Comparison of ENCODE assay signal across 8 mouse cellular contexts in the genomic region with DNA sequence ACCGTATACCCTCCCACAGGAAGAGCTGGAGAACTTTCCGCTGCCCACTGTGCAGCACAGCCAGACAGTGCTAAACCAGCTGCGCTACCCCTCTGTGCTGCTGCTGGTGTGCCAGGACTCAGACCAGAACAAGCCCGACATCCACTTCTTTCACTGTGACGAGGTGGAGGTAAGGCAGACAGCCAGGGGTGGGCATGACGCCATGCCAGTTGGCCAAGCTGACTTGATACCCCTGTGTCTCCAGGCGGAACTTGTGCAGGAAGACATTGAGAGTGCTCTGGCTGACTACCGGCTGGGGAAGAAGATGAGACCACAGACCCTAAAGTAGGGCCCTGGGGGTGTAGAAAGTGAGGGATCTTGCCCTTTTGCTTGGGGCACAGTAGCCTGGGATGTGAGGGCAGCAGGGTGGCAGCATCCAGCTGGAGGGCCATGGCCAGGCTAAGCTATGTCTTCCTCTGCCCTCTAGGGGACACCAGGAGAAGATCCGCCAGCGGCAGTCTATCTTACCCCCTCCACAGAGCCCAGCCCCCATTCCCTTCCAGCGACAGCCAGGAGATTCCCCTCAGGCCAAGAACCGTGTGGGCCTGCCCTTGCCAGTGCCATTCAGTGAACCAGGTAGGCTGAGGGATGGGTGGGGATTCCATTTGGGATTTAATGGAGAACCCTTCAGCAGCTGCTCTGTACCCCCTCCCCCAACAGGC. TPM values are rescaled to one million over a fixed set of nuclear protein-coding genes. Genes with fewer than 3 reads are reported as not detected.
DNase-seq lines count a peak whose midpoint lies in the region; ATAC-seq and TF ChIP-seq lines count a peak whose summit lies in the region.

No protein-coding gene starts in this region.

- 54% methylated on average over 12 of the region's 12 CpGs for WGBS in midbrain, embryonic 12.5 days
- 56% methylated on average over 12 of the region's 12 CpGs for WGBS in midbrain, embryonic 10.5 days
- 55% methylated on average over 12 of the region's 12 CpGs for WGBS in midbrain, embryonic 15.5 days

- H3K27ac ChIP-seq in midbrain, embryonic 12.5 days (replicated peaks) = no peak overlapping the region
- H3K27ac ChIP-seq in midbrain, embryonic 10.5 days (replicated peaks) = no peak overlapping the region
- no peak overlapping the region for H3K27ac ChIP-seq in cortical plate, adult 2 months (ENCODE audit: insufficient read depth, low read length)
- 0 out of 2 replicates have a peak overlapping the region, but pooled peaks have one; percentile 18 for H3K27ac ChIP-seq in midbrain, embryonic 15.5 days

- peak; percentile 36 for TF ChIP-seq CTCF in cortical plate, adult 2 months (IDR thresholded peaks at IDR 0.05; ENCODE audit: extremely low read depth, insufficient read depth, low read length)

- ATAC-seq in frontal cortex, adult (ENCODE audit: low TSS enrichment) = peak; percentile 62; the same call in 1 of the 2 replicates
- no peak for ATAC-seq in midbrain, embryonic 12.5 days (ENCODE audit: low FRiP score, low read depth)
- no peak for ATAC-seq in midbrain, embryonic 15.5 days (replicated peaks)
- ATAC-seq in activated CD4-positive, CD25-positive, alpha-beta regulatory T cell, adult 4 months = no peak

- H3K27me3 ChIP-seq in midbrain, embryonic 12.5 days = peaks cover 9% of the 10 kb centered on the region
- H3K27me3 ChIP-seq in midbrain, embryonic 10.5 days (ENCODE audit: low read depth, poor library complexity, severe bottlenecking) = peaks cover 12% of the 10 kb centered on the region
- H3K27me3 ChIP-seq in midbrain, embryonic 15.5 days (replicated peaks) = no peaks in the 10 kb centered on the region; the same call in 1 of the 2 replicates

- no peak overlapping the region for H3K4me3 ChIP-seq in midbrain, embryonic 12.5 days
- H3K4me3 ChIP-seq in midbrain, embryonic 10.5 days = no peak overlapping the region
- H3K4me3 ChIP-seq in cortical plate, adult 2 months (ENCODE audit: insufficient read depth, low read length) = no peak overlapping the region
- H3K4me3 ChIP-seq in midbrain, embryonic 15.5 days = no peak overlapping the region

- no peaks in the 10 kb centered on the region for H3K36me3 ChIP-seq in midbrain, embryonic 12.5 days
- H3K36me3 ChIP-seq in midbrain, embryonic 10.5 days = no peaks in the 10 kb centered on the region
- no peaks in the 10 kb centered on the region for H3K36me3 ChIP-seq in midbrain, embryonic 15.5 days (replicated peaks)

- H3K4me1 ChIP-seq in midbrain, embryonic 12.5 days = 0 out of 2 replicates have a peak, but pooled peaks cover 3% of the 10 kb centered on the region
- H3K4me1 ChIP-seq in midbrain, embryonic 10.5 days = peaks cover 6% of the 10 kb centered on the region; the same call in 1 of the 2 replicates
- H3K4me1 ChIP-seq in cortical plate, adult 2 months (ENCODE audit: control insufficient read depth, insufficient read depth, low read length) = peaks cover 6% of the 10 kb centered on the region
- H3K4me1 ChIP-seq in midbrain, embryonic 15.5 days = peaks cover 13% of the 10 kb centered on the region

- H3K9me3 ChIP-seq in midbrain, embryonic 12.5 days = no peaks in the 10 kb centered on the region
- H3K9me3 ChIP-seq in midbrain, embryonic 10.5 days (replicated peaks) = no peaks in the 10 kb centered on the region
- no peaks in the 10 kb centered on the region for H3K9me3 ChIP-seq in midbrain, embryonic 15.5 days

- no peak for TF ChIP-seq POLR2A in cortical plate, adult 2 months (IDR thresholded peaks at IDR 0.05; ENCODE audit: extremely low read depth, insufficient read depth, low read length)

- no peak overlapping the region for H3K4me2 ChIP-seq in midbrain, embryonic 12.5 days (replicated peaks)
- no peak overlapping the region for H3K4me2 ChIP-seq in midbrain, embryonic 15.5 days

- DNase-seq in frontal cortex, postnatal 14 days (ENCODE audit: low spot score in 2 of 2) = no peak
- DNase-seq in midbrain, embryonic 10.5 days (ENCODE audit: low spot score) = no peak
- no peak for DNase-seq in natural killer cell, adult 2 months (ENCODE audit: low spot score in 2 of 2)

- H3K9ac ChIP-seq in midbrain, embryonic 12.5 days (replicated peaks) = 0 out of 2 replicates have a peak overlapping the region, but pooled peaks have one; percentile 4
- no peak overlapping the region for H3K9ac ChIP-seq in midbrain, embryonic 15.5 days

RNA-seq across cellular contexts. Expression of a gene that starts 17.1 kb away (rescaled TPM):
- polyA plus RNA-seq in midbrain, embryonic 12.5 days (2016; fragmentation: Nextera tagmentation; extraction: Ambion mirVana) = 0.86 and 1.4 TPM in 2 replicates
- 3.4 and 3.8 TPM in 2 replicates for polyA plus RNA-seq in midbrain, embryonic 10.5 days (2016; fragmentation: Nextera tagmentation; extraction: Ambion mirVana)
- 6.7 and 6.8 TPM in 2 replicates for polyA plus RNA-seq in cortical plate, adult 2 months (2012; rRNA removed)
- polyA plus RNA-seq in midbrain, embryonic 15.5 days (2015; fragmentation: Nextera tagmentation; extraction: Ambion mirVana) = 0.49 and 0.66 TPM in 2 replicates
- not detected for polyA plus RNA-seq in activated CD4-positive, CD25-positive, alpha-beta regulatory T cell, adult 4 months (2017; shearing (Covaris generic))

RNA-seq across cellular contexts. Expression of a gene that starts 28.2 kb away (rescaled TPM):
- 64.9 and 68.9 TPM in 2 replicates for polyA plus RNA-seq in midbrain, embryonic 12.5 days (2016; fragmentation: Nextera tagmentation; extraction: Ambion mirVana)
- polyA plus RNA-seq in midbrain, embryonic 10.5 days (2016; fragmentation: Nextera tagmentation; extraction: Ambion mirVana) = 52.2 and 58.1 TPM in 2 replicates
- polyA plus RNA-seq in cortical plate, adult 2 months (2012; rRNA removed) = 56.7 and 59.2 TPM in 2 replicates
- 63.0 and 63.3 TPM in 2 replicates for polyA plus RNA-seq in midbrain, embryonic 15.5 days (2015; fragmentation: Nextera tagmentation; extraction: Ambion mirVana)
- 10 to 100 TPM; 30.4 to 31.2 TPM for polyA plus RNA-seq in activated CD4-positive, CD25-positive, alpha-beta regulatory T cell, adult 4 months (2017; shearing (Covaris generic))

RNA-seq across cellular contexts. Expression of a gene that starts 28.3 kb away (rescaled TPM):
- 85.9 and 88.3 TPM in 2 replicates for polyA plus RNA-seq in midbrain, embryonic 12.5 days (2016; fragmentation: Nextera tagmentation; extraction: Ambion mirVana)
- 57.4 and 67.2 TPM in 2 replicates for polyA plus RNA-seq in midbrain, embryonic 10.5 days (2016; fragmentation: Nextera tagmentation; extraction: Ambion mirVana)
- 31.8 and 35.5 TPM in 2 replicates for polyA plus RNA-seq in cortical plate, adult 2 months (2012; rRNA removed)
- 224 and 234 TPM in 2 replicates for polyA plus RNA-seq in midbrain, embryonic 15.5 days (2015; fragmentation: Nextera tagmentation; extraction: Ambion mirVana)
- polyA plus RNA-seq in activated CD4-positive, CD25-positive, alpha-beta regulatory T cell, adult 4 months (2017; shearing (Covaris generic)) = 10 to 100 TPM; 17.1 to 22.5 TPM

RNA-seq across cellular contexts. Expression of a gene that starts 36.2 kb away (rescaled TPM):
- 362 and 364 TPM in 2 replicates for polyA plus RNA-seq in midbrain, embryonic 12.5 days (2016; fragmentation: Nextera tagmentation; extraction: Ambion mirVana)
- 339 and 342 TPM in 2 replicates for polyA plus RNA-seq in midbrain, embryonic 10.5 days (2016; fragmentation: Nextera tagmentation; extraction: Ambion mirVana)
- 182 and 193 TPM in 2 replicates for polyA plus RNA-seq in cortical plate, adult 2 months (2012; rRNA removed)
- polyA plus RNA-seq in midbrain, embryonic 15.5 days (2015; fragmentation: Nextera tagmentation; extraction: Ambion mirVana) = 292 and 298 TPM in 2 replicates
- polyA plus RNA-seq in activated CD4-positive, CD25-positive, alpha-beta regulatory T cell, adult 4 months (2017; shearing (Covaris generic)) = 100 to 1,000 TPM; 422 to 471 TPM

RNA-seq across cellular contexts. Expression of a gene that starts 58.2 kb away (rescaled TPM):
- polyA plus RNA-seq in midbrain, embryonic 12.5 days (2016; fragmentation: Nextera tagmentation; extraction: Ambion mirVana) = 47.0 and 48.2 TPM in 2 replicates
- polyA plus RNA-seq in midbrain, embryonic 10.5 days (2016; fragmentation: Nextera tagmentation; extraction: Ambion mirVana) = 45.1 and 47.0 TPM in 2 replicates
- polyA plus RNA-seq in cortical plate, adult 2 months (2012; rRNA removed) = 57.0 and 58.9 TPM in 2 replicates
- polyA plus RNA-seq in midbrain, embryonic 15.5 days (2015; fragmentation: Nextera tagmentation; extraction: Ambion mirVana) = 57.2 and 59.5 TPM in 2 replicates
- polyA plus RNA-seq in activated CD4-positive, CD25-positive, alpha-beta regulatory T cell, adult 4 months (2017; shearing (Covaris generic)) = 10 to 100 TPM; 82.1 to 97.0 TPM
